22 mouse cellular contexts compared by ENCODE assay signal in the genomic region with DNA sequence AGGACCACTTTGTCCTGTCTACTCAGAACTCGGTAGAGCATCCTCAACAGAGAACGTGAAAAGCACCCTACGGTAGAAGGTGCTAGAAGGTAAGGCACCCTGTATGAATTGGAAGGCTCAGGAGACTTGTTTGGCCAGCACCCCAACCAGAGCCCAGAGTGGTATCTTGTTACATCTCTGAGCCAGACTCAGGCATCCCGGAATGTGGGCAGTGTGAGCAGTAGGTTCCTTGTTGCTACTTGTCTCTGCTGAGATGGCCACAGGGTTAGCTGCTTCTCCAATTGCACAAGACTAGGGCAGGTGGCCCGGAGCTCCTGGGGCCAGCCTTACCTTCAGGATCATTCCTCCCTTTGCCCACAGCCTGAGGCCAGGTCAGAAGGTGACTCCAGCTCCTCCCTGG.
A peak's percentile ranks its signal among the peaks of the same experiment; 100 is the strongest.
DNase-seq lines count a peak whose midpoint lies in the region; ATAC-seq and TF ChIP-seq lines count a peak whose summit lies in the region.
"Had no signal": no experiment of that assay in that cellular context is flagged by ENCODE, and none has a peak within 500 bp of the region (broad histone marks: within the 10 kb centered on the region; RNA-seq: fewer than 3 reads in every experiment).

No protein-coding gene starts in this region.

- no peaks in the 10 kb centered on the region for H3K36me3 ChIP-seq in ES-Bruce4 (ENCODE audit: control insufficient read depth, insufficient read depth, low read length, poor library complexity, severe bottlenecking)
- no peaks in the 10 kb centered on the region for H3K36me3 ChIP-seq in forebrain, embryonic 13.5 days (ENCODE audit: poor library complexity, severe bottlenecking)
- H3K36me3 ChIP-seq: embryonic facial prominence, embryonic 13.5 days; heart, embryonic 15.5 days; hindbrain, embryonic 15.5 days had no signal

- H3K9me3 ChIP-seq in ES-Bruce4 (replicated peaks; ENCODE audit: control insufficient read depth, insufficient read depth, low read length, poor library complexity, severe bottlenecking) = no peaks in the 10 kb centered on the region
- H3K9me3 ChIP-seq in forebrain, embryonic 13.5 days (replicated peaks) = peaks cover 3% of the 10 kb centered on the region; the same call in 1 of the 2 replicates
- H3K9me3 ChIP-seq: embryonic facial prominence, embryonic 13.5 days; heart, embryonic 15.5 days; hindbrain, embryonic 15.5 days had no signal

- H3K4me1 ChIP-seq in ES-Bruce4 (ENCODE audit: control insufficient read depth, insufficient read depth, low read length) = peaks cover 2% of the 10 kb centered on the region
- H3K4me1 ChIP-seq in forebrain, embryonic 13.5 days = peaks cover 31% of the 10 kb centered on the region

- no peak for ATAC-seq in forebrain, embryonic 13.5 days
- ATAC-seq: activated CD4-positive, CD25-positive, alpha-beta regulatory T cell, adult 4 months; CD4-positive, CD25-positive, alpha-beta regulatory T cell, adult 4 months; forebrain, embryonic 16.5 days; inflammation-experienced regulatory T-cells, adult 6 months had no signal

- TF ChIP-seq CTCF in ES-Bruce4 (IDR thresholded peaks at IDR 0.05; ENCODE audit: low read depth, low read length) = no peak

- no peak for TF ChIP-seq POLR2A in ES-Bruce4 (IDR thresholded peaks at IDR 0.05; ENCODE audit: insufficient read depth, low read length)

- WGBS in forebrain, embryonic 13.5 days = 94% methylated on average over 5 of the region's 5 CpGs

- no peak overlapping the region for H3K4me2 ChIP-seq in forebrain, embryonic 13.5 days
- H3K4me2 ChIP-seq: embryonic facial prominence, embryonic 13.5 days; heart, embryonic 11.5 days; heart, embryonic 15.5 days; hindbrain, embryonic 15.5 days had no signal

- 0 out of 2 replicates have a peak, but pooled peaks have one; percentile 50 for TF ChIP-seq EP300 in ES-Bruce4 (IDR thresholded peaks at IDR 0.05; ENCODE audit: insufficient read depth, low read depth, low read length)

- H3K27ac ChIP-seq in ES-Bruce4 (ENCODE audit: insufficient read depth, low read length) = no peak overlapping the region
- H3K27ac ChIP-seq in forebrain, embryonic 13.5 days = no peak overlapping the region
- H3K27ac ChIP-seq: embryonic facial prominence, embryonic 13.5 days; heart, adult 2 months; heart, embryonic 15.5 days; hindbrain, embryonic 15.5 days had no signal

- peak; percentile 27 for DNase-seq in cerebellum, adult 9-11 months
- DNase-seq in cerebellum, adult 11-12 months = no peak
- DNase-seq in urinary bladder, postnatal 14 days (ENCODE audit: low spot score) = peak; percentile 67
- no peak for DNase-seq in urinary bladder, postnatal 10 days (ENCODE audit: low spot score)
- DNase-seq in MN1 (ENCODE audit: low spot score) = no peak
- DNase-seq: adrenal gland, postnatal 14 days; cerebellum, postnatal 25 days; gastrocnemius, postnatal 14 days; heart, adult 2 months; kidney, adult 11 months had no signal

- no peaks in the 10 kb centered on the region for H3K27me3 ChIP-seq in ES-Bruce4 (ENCODE audit: control insufficient read depth, insufficient read depth, low read length, poor library complexity, severe bottlenecking)
- H3K27me3 ChIP-seq in forebrain, embryonic 13.5 days = peaks cover 20% of the 10 kb centered on the region
- H3K27me3 ChIP-seq: Patski had no signal

- H3K9ac ChIP-seq in ES-Bruce4 (ENCODE audit: low read depth, poor library complexity, severe bottlenecking) = no peak overlapping the region
- no peak overlapping the region for H3K9ac ChIP-seq in forebrain, embryonic 13.5 days
- H3K9ac ChIP-seq: embryonic facial prominence, embryonic 13.5 days; heart, embryonic 15.5 days; hindbrain, embryonic 15.5 days had no signal

- no peak overlapping the region for H3K4me3 ChIP-seq in ES-Bruce4 (ENCODE audit: low read depth, low read length)
- H3K4me3 ChIP-seq in forebrain, embryonic 13.5 days = no peak overlapping the region
- H3K4me3 ChIP-seq: embryonic facial prominence, embryonic 13.5 days; erythroblast, embryonic 14.5 days; heart, adult 2 months; heart, embryonic 15.5 days; hindbrain, embryonic 15.5 days had no signal

Comparison
In these comparisons a context has a peak if more than half of its experiments do, and no peak if none do; other contexts are left out.
1. DNase-seq: peak in cerebellum, adult 9-11 months (single experiment) and urinary bladder, postnatal 14 days (single experiment); none in cerebellum, adult 11-12 months (single experiment), urinary bladder, postnatal 10 days (single experiment) and MN1 (single experiment).